Mouse (Mus musculus) macrophage (primary cell): ENCODE data around the gene Srl. TPM values are rescaled to one million over a fixed set of nuclear protein-coding genes. Genes with fewer than 3 reads are reported as not detected.
"Not testable (repeated sequence)": the region's sequence is repeated elsewhere in the genome, so short reads cannot be mapped to it uniquely, and the experiment has no call there.

Experiments
- H3K27ac ChIP-seq: fragments of 350-480 bp; formaldehyde crosslinking; 2 replicates; pipeline ENCODE4 v1.9.0; 2021
- H3K36me3 ChIP-seq: fragments of 350-480 bp; formaldehyde crosslinking; 2 replicates; pipeline ENCODE4 v1.9.0; 2021; ENCODE audit errors: inconsistent target
- H3K4me3 ChIP-seq: fragments of 350-480 bp; formaldehyde crosslinking; 2 replicates; pipeline ENCODE4 v1.9.0; 2021; ENCODE audit errors: inconsistent target
- H3K79me2 ChIP-seq: fragments of 350-480 bp; formaldehyde crosslinking; 2 replicates; pipeline ENCODE4 v1.9.0; 2021; ENCODE audit errors: inconsistent target
- WGBS: methylation state at CpG from one replicate; pipeline ENCODE4 v1.1.7; 2026; ENCODE audit warnings: inconsistent platforms; ENCODE audit not compliant: missing documents; 5-methylcytosine and 5-hydroxymethylcytosine counted together
- polyA plus RNA-seq: library from polyadenylated mRNA; stranded (reverse); fragments of 250-400 nt; gene quantifications from 3 replicates; pipeline ENCODE4 v1.2.4, GENCODE M21; 2018; ENCODE audit warnings: inconsistent platforms

Gene Srl
- polyA plus RNA-seq, 1 experiment from 2014 or later: 3.0 TPM

DNA sequence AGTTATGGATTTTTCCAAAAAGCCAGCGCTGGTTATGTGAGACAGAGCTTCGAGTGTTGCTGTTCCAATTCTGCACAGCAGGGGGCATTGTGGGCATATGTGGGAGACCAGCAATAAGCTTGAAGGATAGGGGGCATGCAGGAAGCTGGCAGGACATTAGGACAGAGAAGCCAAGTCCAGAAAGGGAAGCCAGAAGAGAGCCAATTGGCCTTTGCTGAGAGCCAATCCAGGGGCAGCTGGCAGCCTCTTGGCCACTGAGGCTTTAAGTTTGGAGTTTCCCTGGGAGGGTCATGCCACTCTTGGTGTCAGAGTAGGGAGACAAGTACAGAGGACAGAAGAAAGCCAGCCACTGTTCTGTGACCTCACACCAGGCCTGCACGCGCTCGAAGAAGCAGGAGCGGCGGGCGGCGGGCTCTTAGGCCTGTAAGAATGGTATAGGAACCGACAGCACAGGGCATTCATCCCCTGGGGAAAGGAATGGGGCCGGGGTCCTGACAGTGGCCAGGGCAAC, 52.4 kb downstream of the Srl start:
- 75% methylated on average over 11 of the region's 11 CpGs for WGBS
- Histone ChIP-seq H3K27ac (no peak overlapping the region), H3K36me3 (no peaks in the 10 kb centered on the region), H3K4me3 (no peak overlapping the region), H3K79me2 (no peaks in the 10 kb centered on the region)

- H3K27ac ChIP-seq: no peak overlapping the region
- 100% methylated on average over 5 of the region's 5 CpGs for WGBS
- no peak overlapping the region for H3K4me3 ChIP-seq
- H3K79me2 ChIP-seq: no peaks in the 10 kb centered on the region
- H3K36me3 ChIP-seq: no peaks in the 10 kb centered on the region
Measured at GRCm38 (mm10) chr16:4480616-4481265, 60.9 kb downstream of the Srl start.

GRCm38 (mm10) chr16:4477591-4478215, 63.9 kb downstream of the Srl start:
- no peaks in the 10 kb centered on the region for H3K36me3 ChIP-seq
- no peaks in the 10 kb centered on the region for H3K79me2 ChIP-seq
- WGBS: 98% methylated on average over 10 of the region's 10 CpGs
- H3K27ac ChIP-seq: no peak overlapping the region
- no peak overlapping the region for H3K4me3 ChIP-seq

DNA sequence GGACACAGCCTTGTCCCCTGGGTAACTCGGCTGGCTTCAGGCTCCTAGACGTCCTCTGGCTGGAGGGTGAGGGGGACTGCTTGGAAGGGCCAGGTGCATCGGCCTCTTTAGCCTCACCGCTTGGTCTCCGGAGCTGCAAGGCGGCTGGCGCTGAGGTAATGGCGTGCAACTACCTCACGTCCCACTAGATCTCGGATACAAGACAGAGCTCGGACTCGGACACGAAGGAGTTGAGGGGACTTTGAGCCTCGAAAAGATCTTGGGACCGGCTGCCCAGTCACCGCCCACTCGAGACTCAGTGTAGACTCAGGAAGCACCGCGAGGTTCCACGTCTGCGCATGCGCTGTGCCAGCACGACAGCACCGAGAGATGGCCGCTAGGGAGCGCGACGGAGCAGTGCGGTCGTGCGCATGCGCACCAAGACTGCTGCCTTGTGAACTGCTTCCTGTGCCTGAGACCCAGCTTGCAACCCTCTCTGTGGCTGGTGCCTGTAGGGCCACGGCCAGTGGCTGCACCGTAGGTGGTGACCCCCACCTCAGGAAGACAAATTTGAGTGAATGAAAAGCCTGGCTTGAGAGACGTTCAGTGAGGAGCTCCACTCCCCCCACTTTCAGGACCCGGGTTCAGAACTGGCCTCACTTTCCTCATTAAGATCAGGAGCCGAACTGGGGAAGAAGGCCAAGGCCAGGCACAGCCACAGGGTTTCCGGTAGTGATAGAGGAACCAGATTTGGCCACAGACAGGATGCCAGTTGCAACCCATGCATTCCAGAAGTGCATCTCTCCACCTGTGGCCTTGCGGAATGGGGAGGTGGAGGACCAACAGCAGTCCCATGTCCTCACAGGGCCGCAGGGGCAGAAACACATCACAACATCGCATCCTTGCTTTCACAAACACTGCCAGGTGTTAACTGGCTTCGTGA, 66.5 kb downstream of the Srl start:
- 6% methylated on average over 42 of the region's 42 CpGs for WGBS

DNA sequence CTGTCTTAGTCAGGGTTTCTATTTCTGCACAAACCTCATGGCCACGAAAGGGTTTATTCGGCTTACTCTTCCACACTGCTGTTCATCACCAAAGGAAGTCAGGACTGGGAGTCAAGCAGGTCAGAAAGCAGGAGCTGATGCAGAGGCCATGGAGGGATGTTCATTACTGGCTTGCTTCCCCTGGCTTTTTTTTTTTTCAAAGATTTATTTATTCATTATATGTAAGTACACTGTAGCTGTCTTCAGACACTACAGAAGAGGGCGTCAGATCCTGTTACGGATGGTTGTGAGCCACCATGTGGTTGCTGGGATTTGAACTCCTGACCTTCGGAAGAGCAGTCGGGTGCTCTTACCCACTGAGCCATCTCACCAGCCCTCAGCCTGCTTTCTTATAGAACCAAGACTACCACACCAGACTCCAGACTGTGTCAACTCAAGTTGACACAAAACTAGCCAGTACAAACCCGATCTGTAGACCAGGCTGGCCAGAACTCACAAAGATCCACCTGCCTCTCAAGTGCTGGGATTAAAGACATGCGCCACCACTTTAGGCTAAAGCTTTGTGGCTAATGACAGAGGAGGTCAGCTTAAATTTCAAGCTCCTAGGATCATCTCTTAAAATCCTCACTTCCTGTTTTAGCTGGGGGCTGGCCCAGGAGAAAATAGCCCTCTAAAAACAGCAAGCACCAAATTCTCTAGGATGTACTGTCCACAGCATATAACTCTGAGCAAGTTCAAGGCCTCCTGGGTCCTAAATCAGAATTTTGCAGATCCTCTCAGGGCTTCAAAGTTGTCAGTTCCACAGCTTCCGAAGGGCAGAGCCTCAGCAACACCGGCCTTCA, 67.4 kb downstream of the Srl start:
- not testable (repeated sequence) for H3K36me3 ChIP-seq, H3K79me2 ChIP-seq
- 54% methylated on average over 8 of the region's 10 CpGs for WGBS
- Histone ChIP-seq H3K27ac (peak overlapping the region; percentile 98), H3K4me3 (peak overlapping the region; percentile 57)

More for the DNA sequence above, 66.5 kb downstream of the Srl start:
- Histone ChIP-seq H3K4me3 (peak overlapping the region; percentile 57), H3K27ac (peak overlapping the region; percentile 98), H3K36me3 (no peaks in the 10 kb centered on the region), H3K79me2 (no peaks in the 10 kb centered on the region)

DNA sequence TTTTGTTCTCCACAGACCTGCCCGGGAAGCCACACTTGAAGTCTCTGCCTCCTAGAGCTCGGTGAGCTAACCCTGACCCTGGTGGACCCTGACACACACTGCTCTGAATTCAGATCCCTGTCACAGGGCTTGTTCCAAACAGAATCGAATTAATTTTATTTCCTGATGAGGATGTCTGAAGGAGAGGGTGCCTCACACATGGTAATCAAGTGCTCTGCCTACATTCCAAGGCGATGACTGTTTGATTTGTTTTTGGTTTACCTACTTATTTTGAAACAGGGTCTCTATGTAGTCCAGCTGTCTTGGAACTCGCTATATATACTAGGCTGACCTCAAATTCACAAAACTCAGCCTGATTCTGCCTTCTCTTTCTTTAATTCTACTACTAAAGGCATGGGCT, 68.4 kb downstream of the Srl start:
- no peak overlapping the region for H3K4me3 ChIP-seq
- WGBS: 92% methylated on average over 5 of the region's 5 CpGs
- H3K79me2 ChIP-seq: no peaks in the 10 kb centered on the region
- no peak overlapping the region for H3K27ac ChIP-seq
- no peaks in the 10 kb centered on the region for H3K36me3 ChIP-seq

GRCm38 (mm10) chr16:4472687-4473086, 68.9 kb downstream of the Srl start:
- WGBS: 85% methylated on average over 3 of the region's 3 CpGs
- no peak overlapping the region for H3K4me3 ChIP-seq
- no peaks in the 10 kb centered on the region for H3K36me3 ChIP-seq
- H3K27ac ChIP-seq: no peak overlapping the region
- no peaks in the 10 kb centered on the region for H3K79me2 ChIP-seq

GRCm38 (mm10) chr16:4469599-4470352, 71.8 kb downstream of the Srl start:
- Histone ChIP-seq H3K4me3 (no peak overlapping the region), H3K27ac (peak overlapping the region; percentile 15), H3K79me2 (no peaks in the 10 kb centered on the region), H3K36me3 (no peaks in the 10 kb centered on the region)
- 41% methylated on average over 10 of the region's 10 CpGs for WGBS

- WGBS: 7% methylated on average over 9 of the region's 9 CpGs
- Histone ChIP-seq H3K27ac (peak overlapping the region; percentile 86), H3K36me3 (no peaks in the 10 kb centered on the region), H3K4me3 (no peak overlapping the region), H3K79me2 (no peaks in the 10 kb centered on the region)
Measured at GRCm38 (mm10) chr16:4464529-4465089, 77.0 kb downstream of the Srl start.

DNA sequence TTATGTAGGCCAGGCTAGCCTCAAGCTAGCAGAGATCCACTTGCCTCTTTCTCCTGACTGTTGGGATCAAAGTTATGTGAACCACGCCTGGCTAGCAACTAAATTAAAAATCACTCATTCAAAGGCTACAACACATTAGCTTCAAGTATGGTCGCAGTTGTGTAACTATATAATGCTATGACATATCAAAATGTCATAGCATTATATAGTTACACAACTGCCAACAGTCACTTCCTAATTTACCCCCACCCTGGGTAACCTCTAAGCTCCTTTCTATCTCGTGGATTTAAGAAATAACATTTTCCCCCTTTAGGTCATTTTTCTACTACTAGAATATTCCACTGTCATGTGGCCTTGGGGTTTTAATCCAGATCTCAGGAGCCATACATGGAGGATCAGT, 83.7 kb downstream of the Srl start:
- Histone ChIP-seq H3K4me3 (no peak overlapping the region), H3K79me2 (no peaks in the 10 kb centered on the region), H3K36me3 (no peaks in the 10 kb centered on the region), H3K27ac (no peak overlapping the region)
- WGBS: 40% methylated on average over 3 of the region's 3 CpGs

GRCm38 (mm10) chr16:4456391-4456790, 85.2 kb downstream of the Srl start:
- Histone ChIP-seq H3K4me3 (no peak overlapping the region), H3K27ac (peak overlapping the region; percentile 69), H3K36me3 (no peaks in the 10 kb centered on the region), H3K79me2 (no peaks in the 10 kb centered on the region)
- WGBS: 87% methylated on average over 5 of the region's 5 CpGs

DNA sequence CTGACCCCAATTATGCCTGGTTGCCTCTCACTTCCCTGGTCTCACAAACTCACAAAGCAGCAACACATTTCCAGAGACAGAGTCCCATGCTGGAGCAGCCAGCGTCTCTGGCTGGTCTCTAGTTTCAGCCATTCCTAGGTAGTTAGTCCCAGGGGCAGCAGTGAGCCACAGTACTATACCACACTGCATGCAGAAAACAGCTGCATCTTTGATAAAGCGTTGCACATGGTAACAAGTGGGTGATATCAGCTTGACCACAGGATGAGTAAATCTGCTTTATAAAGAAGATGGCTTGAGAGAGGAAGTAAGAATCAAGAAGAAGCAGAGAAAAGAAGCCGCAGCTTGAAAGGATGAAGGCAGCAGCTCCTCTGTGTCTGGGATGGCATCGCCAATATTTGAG, 85.9 kb downstream of the Srl start:
- H3K36me3 ChIP-seq: no peaks in the 10 kb centered on the region
- no peak overlapping the region for H3K4me3 ChIP-seq
- WGBS: 52% methylated on average over 4 of the region's 4 CpGs
- no peaks in the 10 kb centered on the region for H3K79me2 ChIP-seq
- H3K27ac ChIP-seq: peak overlapping the region; percentile 69

DNA sequence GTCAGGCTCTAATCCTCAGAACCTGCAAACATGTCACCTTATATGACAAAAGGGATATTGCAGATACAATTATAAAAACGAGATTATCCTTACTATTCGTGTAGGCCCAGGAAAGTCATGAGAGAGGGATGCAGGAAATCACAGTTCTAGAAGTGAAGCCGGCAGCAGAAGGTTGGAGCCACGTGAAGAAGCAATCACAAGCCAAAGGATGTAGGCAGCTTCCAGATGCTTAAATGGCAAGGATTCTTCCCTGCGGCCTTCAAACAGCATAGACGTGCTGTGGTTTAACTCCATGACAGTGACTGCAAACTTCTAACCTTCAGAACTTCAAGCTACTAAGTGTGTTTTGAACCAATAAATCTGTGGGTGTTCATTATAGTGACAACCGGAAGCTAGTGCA, 87.1 kb downstream of the Srl start:
- Histone ChIP-seq H3K36me3 (no peaks in the 10 kb centered on the region), H3K4me3 (no peak overlapping the region), H3K79me2 (no peaks in the 10 kb centered on the region), H3K27ac (no peak overlapping the region; the same call in 1 of the 2 replicates)
- WGBS: 93% methylated on average over 7 of the region's 7 CpGs
